ENCODE assay signal across 9 mouse cellular contexts in genomic region chr13:46218101-46218701, GRCm38 (mm10). TPM values are rescaled to one million over a fixed set of nuclear protein-coding genes. Genes with fewer than 3 reads are reported as not detected.
A peak's percentile ranks its signal among the peaks of the same experiment; 100 is the strongest.
DNase-seq lines count a peak whose midpoint lies in the region; ATAC-seq and TF ChIP-seq lines count a peak whose summit lies in the region.
"Had no signal": no experiment of that assay in that cellular context is flagged by ENCODE, and none has a peak within 500 bp of the region (broad histone marks: within the 10 kb centered on the region; RNA-seq: fewer than 3 reads in every experiment).

No protein-coding gene starts in this region.

- in situ Hi-C loops in CH12.LX (cut with MboI; ENCODE audit: low pct_ligation_motif_present, low pct_unique_long_range_greater_than_20kb, low sequenced_read_pairs), result no loop called here

- H3K4me2 ChIP-seq in CH12.LX (ENCODE audit: insufficient read depth, low read depth, poor library complexity, severe bottlenecking), result no peak overlapping the region
- peak overlapping the region; percentile 27 for H3K4me2 ChIP-seq in embryonic facial prominence, embryonic 12.5 days (replicated peaks)

- no peaks in the 10 kb centered on the region for H3K9me3 ChIP-seq in CH12.LX (replicated peaks; ENCODE audit: low read length)
- no peaks in the 10 kb centered on the region for H3K9me3 ChIP-seq in embryonic facial prominence, embryonic 12.5 days

- no peak for ATAC-seq in embryonic facial prominence, embryonic 12.5 days (ENCODE audit: insufficient number of reproducible peaks, insufficient read depth, low FRiP score, low TSS enrichment)
- ATAC-seq in inflammation-experienced regulatory T-cells, adult 6 months, result no peak
- ATAC-seq in monocyte, adult 5-6 weeks (replicated peaks; ENCODE audit: insufficient number of reproducible peaks, low FRiP score, low TSS enrichment, poor library complexity, severe bottlenecking), result no peak

- no peak for TF ChIP-seq CTCF in CH12.LX (conservative IDR thresholded peaks at IDR 0.05 in 1 of 2, IDR thresholded peaks at IDR 0.05 in 1 of 2; ENCODE audit: low read depth in 2 of 2, low read length in 2 of 2)
- TF ChIP-seq CTCF in olfactory bulb, adult 2 months (IDR thresholded peaks at IDR 0.05; ENCODE audit: insufficient read depth, low read depth, low read length), result no peak

- H3K4me1 ChIP-seq in CH12.LX (ENCODE audit: control insufficient read depth in 1 of 2, insufficient read depth in 2 of 2), result no peaks in the 10 kb centered on the region
- H3K4me1 ChIP-seq in embryonic facial prominence, embryonic 12.5 days, result peaks cover 11% of the 10 kb centered on the region
- H3K4me1 ChIP-seq in olfactory bulb, adult 2 months (ENCODE audit: control insufficient read depth, insufficient read depth, low read length), result peaks cover 16% of the 10 kb centered on the region

- no peaks in the 10 kb centered on the region for H3K79me2 ChIP-seq in CH12.LX (replicated peaks; ENCODE audit: control insufficient read depth, extremely low read depth, insufficient read depth, poor library complexity, severe bottlenecking)

- H3K9ac ChIP-seq in CH12.LX (ENCODE audit: insufficient read depth, low read depth), result no peak overlapping the region
- no peak overlapping the region for H3K9ac ChIP-seq in embryonic facial prominence, embryonic 12.5 days

- TF ChIP-seq RAD21 in CH12.LX (IDR thresholded peaks at IDR 0.05; ENCODE audit: low read depth, low read length), result no peak

- no peak for TF ChIP-seq EP300 in CH12.LX (IDR thresholded peaks at IDR 0.05; ENCODE audit: low read length)

- dilution Hi-C loops in CH12.LX (cut with MboI; ENCODE audit: extremely low pct_ligation_motif_present, extremely low pct_unique_long_range_greater_than_20kb, low sequenced_read_pairs), result no loop called here

- H3K27me3 ChIP-seq in CH12.LX (replicated peaks), result no peaks in the 10 kb centered on the region
- no peaks in the 10 kb centered on the region for H3K27me3 ChIP-seq in embryonic facial prominence, embryonic 12.5 days

- H3K27ac ChIP-seq in CH12.LX (ENCODE audit: insufficient read depth, low read depth), result no peak overlapping the region
- H3K27ac ChIP-seq in embryonic facial prominence, embryonic 12.5 days, result 0 out of 2 replicates have a peak overlapping the region, but pooled peaks have one; percentile 12
- H3K27ac ChIP-seq in olfactory bulb, adult 2 months (ENCODE audit: insufficient read depth, low read depth, low read length), result peak overlapping the region; percentile 72

- WGBS in embryonic facial prominence, embryonic 12.5 days, result 64% methylated on average over 20 of the region's 20 CpGs
- 11% methylated on average over 20 of the region's 20 CpGs for WGBS in olfactory bulb, adult 2 months

- H3K4me3 ChIP-seq in CH12.LX (replicated peaks in 1 of 3; ENCODE audit: low read depth in 2 of 3, low read length in 2 of 3, poor library complexity in 1 of 3), result no peak overlapping the region
- H3K4me3 ChIP-seq in embryonic facial prominence, embryonic 12.5 days, result no peak overlapping the region
- H3K4me3 ChIP-seq in olfactory bulb, adult 2 months (ENCODE audit: insufficient read depth, low read depth, low read length), result peak overlapping the region; percentile 34

- DNase-seq in CH12.LX (ENCODE audit: extremely low read depth), result no peak
- DNase-seq in R1 (ENCODE audit: low read depth, low spot score), result peak; percentile 6
- peak; percentile 63 to 69 for DNase-seq in heart, postnatal 10 days
- peak; percentile 30 to 36 for DNase-seq in layer of hippocampus, adult 8-10 months (ENCODE audit: low spot score in 2 of 2)

- intact Hi-C loops in heart, postnatal 10 days (cut with DNase I), result no loop called here

- no peak for TF ChIP-seq POLR2A in CH12.LX (IDR thresholded peaks at IDR 0.05; ENCODE audit: low read depth, low read length)
- no peak for TF ChIP-seq POLR2A in olfactory bulb, adult 2 months (IDR thresholded peaks at IDR 0.05; ENCODE audit: insufficient read depth, low read depth, low read length)

- no peaks in the 10 kb centered on the region for H3K36me3 ChIP-seq in CH12.LX (replicated peaks in 1 of 2; ENCODE audit: control insufficient read depth in 1 of 2, insufficient read depth in 1 of 2, low read length in 1 of 2)
- no peaks in the 10 kb centered on the region for H3K36me3 ChIP-seq in embryonic facial prominence, embryonic 12.5 days

TF ChIP-seq in CH12.LX, 34 proteins besides CTCF, POLR2A, EP300 and RAD21:
- peak; percentile 19 for TF ChIP-seq USF1 (IDR thresholded peaks at IDR 0.05; ENCODE audit: low read depth, low read length)
- peak; percentile 41 for TF ChIP-seq BHLHE40 (IDR thresholded peaks at IDR 0.05; ENCODE audit: low read depth, low read length)
- TF ChIP-seq CHD2 (IDR thresholded peaks at IDR 0.05; ENCODE audit: low read length), result no peak

RNA-seq across cellular contexts. Expression of gene Stmnd1, which starts 55.3 kb away (rescaled TPM):
- total RNA-seq in CH12.LX (2012; rRNA removed), result not detected in 2 replicates
- total RNA-seq in CH12.LX (2014; rRNA removed), result not detected in 2 replicates
- polyA plus RNA-seq in CH12.LX (2012; ENCODE audit: insufficient read length, low read depth), result not detected in 2 replicates
- polyA plus RNA-seq in embryonic facial prominence, embryonic 12.5 days (2016; fragmentation: Nextera tagmentation; extraction: Ambion mirVana), result 0.31 and 0.50 TPM in 2 replicates
- under 1 TPM; 0.50 TPM for total RNA-seq in heart, postnatal 10 days (2021)
- not detected for total RNA-seq in layer of hippocampus, adult 8-10 months (2022)
- polyA plus RNA-seq in olfactory bulb, adult 2 months (2012; ENCODE audit: insufficient read depth, insufficient read length, low replicate concordance, missing spikeins), result not detected in 2 replicates
- not detected for polyA plus RNA-seq in inflammation-experienced regulatory T-cells, adult 6 months (2017; shearing (Covaris generic))
- total RNA-seq in monocyte, adult 5-6 weeks (2017), result not detected in 3 replicates
- total RNA-seq: common myeloid progenitor, adult 5-6 weeks had no signal
